Mouse (Mus musculus) splenic B cell, adult 2 months (primary cell): ENCODE measurements around the gene Chpf2.

Source experiments
- DNase-seq: peaks from one replicate; pipeline ENCODE4 v3.0.0-alpha.2; 2011; ENCODE audit warnings: low read depth, low spot score
- H3K27me3 ChIP-seq: 2 replicates; pipeline ENCODE4 v1.6.1; 2012; ENCODE audit warnings: mild to moderate bottlenecking, low read length, moderate library complexity, mixed read lengths; ENCODE audit not compliant: control insufficient read depth, poor library complexity, insufficient read depth, severe bottlenecking
- H3K36me3 ChIP-seq: 2 replicates; pipeline ENCODE4 v1.6.1; 2012; ENCODE audit warnings: mild to moderate bottlenecking, low read length, moderate library complexity, mixed read lengths; ENCODE audit not compliant: control insufficient read depth, poor library complexity, insufficient read depth, severe bottlenecking

Gene Chpf2

GRCm38 (mm10) chr5:24635093-24635492 is 48.6 kb downstream of the Chpf2 start:
- H3K27me3 ChIP-seq: no peaks in the 10 kb centered on the region
- H3K36me3 ChIP-seq: no peaks in the 10 kb centered on the region
- DNase-seq: no peak

DNA sequence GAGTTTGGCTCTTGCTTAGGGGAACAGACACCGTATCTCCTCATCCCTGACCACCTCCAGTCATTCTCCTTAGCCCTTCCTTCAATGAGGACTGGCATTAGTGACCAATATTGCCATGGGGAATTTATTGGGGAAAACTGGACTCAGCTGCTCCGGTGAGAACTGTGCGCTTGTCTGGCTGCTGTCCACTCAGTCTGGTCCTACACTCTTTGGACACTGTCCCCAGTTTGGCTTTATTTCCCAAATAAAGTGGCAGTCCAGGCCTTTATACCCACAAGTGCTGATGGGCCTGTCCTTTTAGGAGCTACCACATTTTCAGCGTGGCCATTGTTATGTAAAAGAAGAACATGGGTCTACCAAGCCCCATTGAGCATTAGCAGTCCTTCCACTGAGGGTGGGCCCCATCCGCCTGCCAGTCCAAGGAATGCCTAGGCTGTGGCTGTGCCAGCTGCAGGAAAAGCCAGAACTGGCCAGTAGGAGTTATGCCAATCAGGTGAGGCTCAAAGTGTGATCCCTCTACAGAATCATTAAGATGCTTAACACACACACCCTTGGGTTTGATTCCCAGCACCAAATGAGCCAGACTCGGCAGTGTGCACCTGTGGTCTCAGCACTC is 49.1 kb downstream of the Chpf2 start:
- DNase-seq: no peak
- Histone ChIP-seq H3K27me3 (no peaks in the 10 kb centered on the region), H3K36me3 (no peaks in the 10 kb centered on the region)

DNA sequence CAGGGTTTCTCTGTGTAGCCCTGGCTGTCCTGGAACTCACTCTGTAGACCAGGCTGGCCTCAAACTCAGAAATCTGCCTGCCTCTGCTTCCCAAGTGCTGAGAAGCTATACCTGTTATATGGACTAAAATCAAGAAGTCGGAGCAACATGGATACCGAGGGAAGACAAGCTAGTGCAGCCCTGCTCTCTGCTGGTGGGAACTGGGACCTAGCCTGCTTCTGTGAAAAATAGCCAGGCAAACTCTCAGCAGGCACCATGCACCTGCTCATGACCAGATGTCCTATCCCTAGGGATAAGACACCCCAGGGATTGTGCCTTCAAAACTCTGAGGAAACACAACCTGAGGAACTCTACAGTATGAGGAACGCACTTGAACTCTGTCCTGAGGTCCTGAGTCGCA is 50.4 kb downstream of the Chpf2 start:
- no peak for DNase-seq
- no peaks in the 10 kb centered on the region for H3K27me3 ChIP-seq
- no peaks in the 10 kb centered on the region for H3K36me3 ChIP-seq

DNA sequence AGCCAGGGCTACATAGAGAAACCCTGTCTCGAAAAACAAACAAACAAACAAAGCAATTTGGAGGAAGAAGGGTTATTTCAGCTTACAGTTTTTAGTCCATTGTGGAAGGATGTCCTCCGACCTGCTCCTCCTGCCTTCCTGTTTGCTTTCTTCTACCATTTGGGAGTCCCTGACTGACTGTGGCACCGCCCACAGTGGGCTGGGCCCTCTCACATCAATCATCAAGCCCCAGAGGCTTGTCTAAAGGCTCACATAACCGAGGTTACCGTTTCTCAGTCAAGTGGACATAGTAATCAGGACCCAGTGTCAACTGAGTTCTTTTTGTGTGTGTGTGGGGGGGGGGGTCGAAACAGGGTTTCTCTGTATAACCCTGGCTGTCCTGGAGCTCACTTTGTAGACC is 51.6 kb downstream of the Chpf2 start:
- Histone ChIP-seq H3K27me3 (no peaks in the 10 kb centered on the region), H3K36me3 (no peaks in the 10 kb centered on the region)
- no peak for DNase-seq

GRCm38 (mm10) chr5:24639081-24639480 is 52.5 kb downstream of the Chpf2 start:
- no peaks in the 10 kb centered on the region for H3K36me3 ChIP-seq
- no peaks in the 10 kb centered on the region for H3K27me3 ChIP-seq
- no peak for DNase-seq
